Mouse (Mus musculus): Measurements from ENCODE around the gene Pou2f1. TPM values are rescaled to one million over a fixed set of nuclear protein-coding genes. Genes with fewer than 3 reads are reported as not detected.

Pou2f1 gene
- polyA plus RNA-seq, 1 experiment from 2014 or later = 35.0 TPM

Other genes starting within 250 kb of the Pou2f1 start
- gene Creg1, start 238.9 kb downstream of the Pou2f1 start, polyA plus RNA-seq (2014; fragmentation: Nextera tagmentation; extraction: Ambion mirVana) = 28.9 and 35.3 TPM in 2 replicates
- 1.7 and 2.5 TPM in 2 replicates for gene Cd247, start 214.0 kb downstream of the Pou2f1 start, polyA plus RNA-seq (2014; fragmentation: Nextera tagmentation; extraction: Ambion mirVana)
- gene Dusp27, start 125.2 kb upstream of the Pou2f1 start, polyA plus RNA-seq (2014; fragmentation: Nextera tagmentation; extraction: Ambion mirVana) = 1.8 and 2.2 TPM in 2 replicates
- gene Gpa33, start 127.6 kb upstream of the Pou2f1 start, polyA plus RNA-seq (2014; fragmentation: Nextera tagmentation; extraction: Ambion mirVana) = 0.12 and 0.20 TPM in 2 replicates
- not detected in 2 replicates for gene Mael, start 236.1 kb upstream of the Pou2f1 start, polyA plus RNA-seq (2014; fragmentation: Nextera tagmentation; extraction: Ambion mirVana)

Measured in forebrain, embryonic 11.5 days (tissue).